Mouse (Mus musculus) ES-Bruce4 (cell line): Measurements from ENCODE around the gene Hoxd10. TPM values are rescaled to one million over a fixed set of nuclear protein-coding genes. Genes with fewer than 3 reads are reported as not detected.

Experiments
- H3K27ac ChIP-seq: 2 replicates; pipeline ENCODE4 v1.5.1; 2012; ENCODE audit warnings: low read length, inconsistent platforms; ENCODE audit not compliant: insufficient read depth
- H3K27me3 ChIP-seq: 2 replicates; pipeline ENCODE4 v1.6.1; 2012; ENCODE audit warnings: mild to moderate bottlenecking, low read length, inconsistent platforms; ENCODE audit not compliant: control insufficient read depth, poor library complexity, insufficient read depth, severe bottlenecking
- H3K36me3 ChIP-seq: 2 replicates; pipeline ENCODE4 v1.6.1; 2012; ENCODE audit warnings: inconsistent platforms, mild to moderate bottlenecking, low read length, moderate library complexity; ENCODE audit not compliant: control insufficient read depth, poor library complexity, insufficient read depth, severe bottlenecking
- H3K4me1 ChIP-seq: one replicate; pipeline ENCODE4 v1.8.1; 2011; ENCODE audit warnings: low read length; ENCODE audit not compliant: control insufficient read depth, insufficient read depth
- H3K4me3 ChIP-seq: 2 replicates; pipeline ENCODE4 v1.5.1; 2011; ENCODE audit warnings: low read depth, mild to moderate bottlenecking, low read length
- H3K9ac ChIP-seq: 2 replicates; pipeline ENCODE4 v1.6.1; 2012; ENCODE audit warnings: low read depth, mild to moderate bottlenecking, inconsistent platforms; ENCODE audit not compliant: poor library complexity, severe bottlenecking
- H3K9me3 ChIP-seq: replicated peaks from 2 replicates; pipeline ENCODE4 v1.6.1; 2012; ENCODE audit warnings: mild to moderate bottlenecking, low read length, inconsistent platforms; ENCODE audit not compliant: control insufficient read depth, poor library complexity, insufficient read depth, severe bottlenecking
- CTCF ChIP-seq: IDR thresholded peaks from one replicate; pipeline ENCODE4 v1.8.1; 2011; ENCODE audit warnings: low read depth, low read length
- EP300 ChIP-seq: IDR thresholded peaks from 2 replicates; pipeline ENCODE4 v1.6.1; 2011; ENCODE audit warnings: low read depth, low read length; ENCODE audit not compliant: insufficient read depth
- POLR2A ChIP-seq: IDR thresholded peaks from one replicate; pipeline ENCODE4 v1.8.1; 2011; ENCODE audit warnings: low read length; ENCODE audit not compliant: insufficient read depth
- polyA plus RNA-seq: library from polyadenylated mRNA; stranded (reverse); fragments of >200 nt; gene quantifications from 2 replicates; pipeline ENCODE4 v1.2.4, GENCODE M21; 2011; ENCODE audit warnings: low read depth; ENCODE audit not compliant: missing spikeins, insufficient read depth, insufficient read length

Gene Hoxd10
- polyA plus RNA-seq, 1 experiment = not detected

DNA sequence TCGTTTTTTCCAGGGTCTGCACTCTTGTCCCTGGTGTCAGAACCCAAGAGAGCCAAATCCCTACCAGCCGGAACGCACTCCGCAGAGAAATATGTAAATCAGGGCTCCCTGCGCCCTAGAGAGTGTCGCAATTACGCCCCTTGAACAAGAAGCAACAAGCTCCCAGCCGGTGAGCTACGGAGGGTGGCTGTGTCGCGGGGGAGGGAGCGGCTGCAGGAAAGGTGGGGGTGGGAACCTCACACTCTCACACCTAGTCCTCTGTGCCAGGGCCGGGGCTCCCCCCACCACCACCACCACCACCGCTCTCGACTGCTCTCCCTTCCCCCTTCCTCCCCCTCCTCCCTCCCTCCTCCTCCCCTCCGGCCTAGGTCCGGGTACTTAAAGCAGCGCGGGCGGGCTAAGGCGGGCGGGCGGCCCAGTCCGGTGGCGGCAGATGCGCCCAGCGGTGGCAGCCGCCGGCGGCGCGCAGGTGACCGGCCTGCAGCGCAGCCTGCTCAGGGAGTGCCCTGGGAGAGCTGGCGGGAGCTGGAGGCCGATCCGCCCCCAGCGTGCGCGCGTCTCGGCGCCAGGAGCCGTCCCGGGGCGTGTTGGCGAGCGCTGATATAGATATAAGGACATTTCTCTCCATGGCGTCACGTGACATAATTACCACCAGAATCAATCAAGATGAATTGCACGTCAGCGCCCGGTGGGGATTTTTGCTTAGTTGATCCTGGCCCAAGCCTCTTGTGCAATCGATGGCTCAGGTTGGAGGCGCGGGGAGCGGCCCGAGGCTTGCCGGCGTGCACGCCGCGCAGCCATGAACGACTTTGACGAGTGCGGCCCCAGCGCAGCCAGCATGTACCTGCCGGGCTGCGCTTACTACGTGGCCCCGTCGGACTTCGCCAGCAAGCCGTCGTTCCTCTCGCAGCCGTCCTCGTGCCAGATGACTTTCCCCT, 9.9 kb upstream of the Hoxd10 start:
- TF ChIP-seq EP300 (peak; percentile 55; the same call in 1 of the 2 replicates), CTCF (no peak)
- H3K27ac ChIP-seq = no peak overlapping the region
- no peaks in the 10 kb centered on the region for H3K36me3 ChIP-seq
- H3K4me3 ChIP-seq = peak overlapping the region; percentile 34
- H3K9me3 ChIP-seq = no peaks in the 10 kb centered on the region
- H3K27me3 ChIP-seq = peaks cover 55% of the 10 kb centered on the region
- H3K9ac ChIP-seq = no peak overlapping the region
- H3K4me1 ChIP-seq = no peaks in the 10 kb centered on the region

- H3K4me1 ChIP-seq = no peaks in the 10 kb centered on the region
- H3K4me3 ChIP-seq = peak overlapping the region; percentile 18; the same call in 1 of the 2 replicates
- no peak overlapping the region for H3K27ac ChIP-seq
- H3K27me3 ChIP-seq = peaks cover 61% of the 10 kb centered on the region
- TF ChIP-seq EP300 (no peak), CTCF (no peak), POLR2A (no peak)
- H3K9me3 ChIP-seq = no peaks in the 10 kb centered on the region
- peak overlapping the region; percentile 37; the same call in 1 of the 2 replicates for H3K9ac ChIP-seq
- H3K36me3 ChIP-seq = no peaks in the 10 kb centered on the region
Observed at GRCm38 (mm10) chr2:74682796-74683195, 8.9 kb upstream of the Hoxd10 start.

DNA sequence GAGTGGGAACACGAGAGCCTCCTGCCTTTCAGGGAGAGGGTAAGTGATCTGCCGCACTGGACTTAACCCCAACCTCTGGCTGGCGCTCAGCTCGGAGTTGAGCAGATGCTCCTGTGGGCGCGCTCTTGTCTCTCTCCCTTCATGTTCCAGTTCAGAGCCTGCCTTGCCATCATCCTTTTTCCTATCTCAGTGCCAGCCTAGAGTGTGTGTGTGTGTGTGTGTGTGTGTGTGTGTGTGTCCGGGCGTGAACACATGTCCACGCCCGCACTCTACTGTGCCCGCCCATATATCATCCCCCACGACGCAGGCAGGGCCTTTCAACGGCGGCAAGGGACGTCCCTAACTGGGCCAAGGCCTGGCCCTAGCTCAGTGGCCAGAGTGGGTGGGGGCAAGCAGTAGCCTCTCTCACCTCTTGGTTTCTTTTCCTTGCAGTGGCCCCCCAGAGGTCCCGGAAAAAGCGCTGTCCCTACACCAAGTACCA, 8.2 kb upstream of the Hoxd10 start:
- no peak overlapping the region for H3K9ac ChIP-seq

GRCm38 (mm10) chr2:74684106-74684505, 7.6 kb upstream of the Hoxd10 start:
- no peaks in the 10 kb centered on the region for H3K9me3 ChIP-seq
- peaks cover 57% of the 10 kb centered on the region for H3K27me3 ChIP-seq
- no peak overlapping the region for H3K27ac ChIP-seq
- H3K4me3 ChIP-seq = no peak overlapping the region
- H3K9ac ChIP-seq = no peak overlapping the region
- no peaks in the 10 kb centered on the region for H3K4me1 ChIP-seq
- H3K36me3 ChIP-seq = no peaks in the 10 kb centered on the region
- TF ChIP-seq EP300 (no peak), CTCF (no peak), POLR2A (no peak)

More for the DNA sequence above, 8.2 kb upstream of the Hoxd10 start:
- Histone ChIP-seq H3K9me3 (no peaks in the 10 kb centered on the region), H3K4me3 (no peak overlapping the region), H3K4me1 (no peaks in the 10 kb centered on the region), H3K27ac (no peak overlapping the region), H3K27me3 (peaks cover 60% of the 10 kb centered on the region), H3K36me3 (no peaks in the 10 kb centered on the region)
- TF ChIP-seq EP300 = no peak
- no peak for TF ChIP-seq POLR2A
- TF ChIP-seq CTCF = no peak

DNA sequence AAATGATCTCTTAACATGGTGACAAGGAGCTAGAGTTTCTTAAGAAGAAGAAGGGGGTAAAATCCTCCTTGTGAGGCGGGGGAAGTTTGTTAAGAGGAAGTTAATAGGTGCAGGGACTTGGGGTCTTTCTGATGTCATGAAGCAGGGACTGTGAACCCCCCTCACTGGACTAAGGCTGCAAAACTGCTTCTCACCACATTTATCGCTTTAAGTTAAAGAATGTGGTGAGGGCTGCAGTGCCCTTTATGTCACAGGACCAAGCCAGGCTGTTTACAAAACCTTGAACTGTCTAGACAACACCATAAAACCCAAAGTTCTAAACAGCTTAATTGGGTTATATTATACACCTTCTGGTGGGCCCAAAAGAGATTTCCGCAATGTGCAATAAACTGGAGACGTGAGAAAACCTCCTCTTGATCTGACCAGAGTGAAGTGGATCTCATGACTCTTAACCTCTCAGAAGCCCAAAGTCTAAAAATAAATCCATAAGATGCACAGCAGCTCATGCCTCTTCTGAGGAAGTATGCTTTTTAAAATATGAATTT, 6.6 kb upstream of the Hoxd10 start:
- no peaks in the 10 kb centered on the region for H3K4me1 ChIP-seq

More for the DNA sequence above, 6.6 kb upstream of the Hoxd10 start:
- H3K9me3 ChIP-seq = no peaks in the 10 kb centered on the region
- H3K36me3 ChIP-seq = no peaks in the 10 kb centered on the region
- peaks cover 63% of the 10 kb centered on the region for H3K27me3 ChIP-seq
- no peak overlapping the region for H3K9ac ChIP-seq
- H3K27ac ChIP-seq = no peak overlapping the region
- TF ChIP-seq EP300 (no peak), CTCF (no peak), POLR2A (no peak)
- H3K4me3 ChIP-seq = no peak overlapping the region
